Mouse (Mus musculus) neural tube, embryonic 15.5 days (tissue): ENCODE measurements around the gene Clec16a. TPM values are rescaled to one million over a fixed set of nuclear protein-coding genes. Genes with fewer than 3 reads are reported as not detected.

Experiments
- ATAC-seq: fragments of 200-750 bp; cut with Nextera tagmentation; 2 replicates; pipeline ENCODE4 v1.8.0; 2017; ENCODE audit warnings: mild to moderate bottlenecking, moderate TSS enrichment, moderate library complexity; ENCODE audit not compliant: low FRiP score
- H3K27ac ChIP-seq: fragments of 300-500 bp; sonication (generic); replicated peaks from 2 replicates; pipeline ENCODE4 v1.5.1; 2015; ENCODE audit warnings: mild to moderate bottlenecking, inconsistent platforms
- H3K27me3 ChIP-seq: fragments of 300-500 bp; sonication (generic); replicated peaks from 2 replicates; pipeline ENCODE4 v1.6.1; 2015; ENCODE audit warnings: inconsistent platforms
- H3K36me3 ChIP-seq: fragments of 300-500 bp; sonication (generic); 2 replicates; pipeline ENCODE4 v1.6.1; 2015; ENCODE audit warnings: inconsistent platforms
- H3K4me1 ChIP-seq: fragments of 300-500 bp; sonication (generic); 2 replicates; pipeline ENCODE4 v1.6.1; 2015; ENCODE audit warnings: inconsistent platforms
- H3K4me2 ChIP-seq: fragments of 300-500 bp; sonication (generic); 2 replicates; pipeline ENCODE4 v1.6.1; 2015; ENCODE audit warnings: inconsistent platforms, mild to moderate bottlenecking, moderate library complexity
- H3K4me3 ChIP-seq: fragments of 300-500 bp; sonication (generic); replicated peaks from 2 replicates; pipeline ENCODE4 v1.5.1; 2015; ENCODE audit warnings: mild to moderate bottlenecking, inconsistent platforms
- H3K9ac ChIP-seq: fragments of 300-500 bp; sonication (generic); replicated peaks from 2 replicates; pipeline ENCODE4 v1.6.1; 2015; ENCODE audit warnings: mild to moderate bottlenecking, inconsistent platforms
- H3K9me3 ChIP-seq: fragments of 300-500 bp; sonication (generic); replicated peaks from 2 replicates; pipeline ENCODE4 v1.6.1; 2016; ENCODE audit warnings: inconsistent platforms
- WGBS: fragments of 180-500 bp; shearing (Covaris S2); methylation state at CpG from one replicate; pipeline ENCODE4 v1.1.7; 2015; ENCODE audit warnings: mixed read lengths; 5-methylcytosine and 5-hydroxymethylcytosine counted together
- polyA plus RNA-seq: library from polyadenylated mRNA; unstranded; fragments of >200 nt; fragmentation: Nextera tagmentation; extraction: Ambion mirVana; gene quantifications from 2 replicates; pipeline ENCODE4 v1.2.1, GENCODE M21; 2015

The Clec16a gene
- polyA plus RNA-seq, 1 experiment from 2014 or later = 71.6 TPM

GRCm38 (mm10) chr16:10599888-10600740, 55.0 kb downstream of the Clec16a start:
- H3K36me3 ChIP-seq = peaks cover 41% of the 10 kb centered on the region
- peak; percentile 73; the same call in 1 of the 2 replicates for ATAC-seq
- no peak overlapping the region for H3K4me3 ChIP-seq
- peaks cover 6% of the 10 kb centered on the region; the same call in 1 of the 2 replicates for H3K4me1 ChIP-seq
- no peak overlapping the region for H3K4me2 ChIP-seq
- 60% methylated on average over 5 of the region's 5 CpGs for WGBS
- peak overlapping the region; percentile 51 for H3K27ac ChIP-seq
- no peak overlapping the region for H3K9ac ChIP-seq
- no peaks in the 10 kb centered on the region for H3K9me3 ChIP-seq
- no peaks in the 10 kb centered on the region for H3K27me3 ChIP-seq

GRCm38 (mm10) chr16:10607802-10608201, 62.7 kb downstream of the Clec16a start:
- H3K9ac ChIP-seq = no peak overlapping the region
- H3K36me3 ChIP-seq = peaks cover 38% of the 10 kb centered on the region
- no peaks in the 10 kb centered on the region for H3K9me3 ChIP-seq
- no peak overlapping the region for H3K4me2 ChIP-seq
- 92% methylated on average over 3 of the region's 3 CpGs for WGBS
- H3K4me3 ChIP-seq = no peak overlapping the region
- ATAC-seq = no peak
- no peak overlapping the region for H3K27ac ChIP-seq
- H3K27me3 ChIP-seq = no peaks in the 10 kb centered on the region
- H3K4me1 ChIP-seq = no peaks in the 10 kb centered on the region

- H3K4me1 ChIP-seq = no peaks in the 10 kb centered on the region
- ATAC-seq = no peak
- no peaks in the 10 kb centered on the region for H3K9me3 ChIP-seq
- H3K36me3 ChIP-seq = peaks cover 44% of the 10 kb centered on the region
- no peaks in the 10 kb centered on the region for H3K27me3 ChIP-seq
- H3K27ac ChIP-seq = no peak overlapping the region
- H3K4me3 ChIP-seq = no peak overlapping the region
- no peak overlapping the region for H3K4me2 ChIP-seq
- no peak overlapping the region for H3K9ac ChIP-seq
- 92% methylated on average over 7 of the region's 7 CpGs for WGBS
These were observed 64.8 kb downstream of the Clec16a start for GRCm38 (mm10) chr16:10609921-10610320.

- no peaks in the 10 kb centered on the region for H3K27me3 ChIP-seq
- no peak overlapping the region for H3K4me2 ChIP-seq
- no peaks in the 10 kb centered on the region for H3K4me1 ChIP-seq
- no peak overlapping the region for H3K27ac ChIP-seq
- H3K36me3 ChIP-seq = peaks cover 52% of the 10 kb centered on the region
- H3K9ac ChIP-seq = no peak overlapping the region
- ATAC-seq = no peak
- H3K9me3 ChIP-seq = no peaks in the 10 kb centered on the region
- 93% methylated on average over 6 of the region's 6 CpGs for WGBS
- no peak overlapping the region for H3K4me3 ChIP-seq
These were observed 65.7 kb downstream of the Clec16a start for GRCm38 (mm10) chr16:10610801-10611200.

- no peak overlapping the region for H3K9ac ChIP-seq
- 91% methylated on average over 4 of the region's 4 CpGs for WGBS
- peaks cover 54% of the 10 kb centered on the region for H3K36me3 ChIP-seq
- H3K27me3 ChIP-seq = no peaks in the 10 kb centered on the region
- H3K27ac ChIP-seq = no peak overlapping the region
- ATAC-seq = no peak
- no peaks in the 10 kb centered on the region for H3K9me3 ChIP-seq
- no peaks in the 10 kb centered on the region for H3K4me1 ChIP-seq
- no peak overlapping the region for H3K4me3 ChIP-seq
- H3K4me2 ChIP-seq = no peak overlapping the region
These were observed 66.2 kb downstream of the Clec16a start for GRCm38 (mm10) chr16:10611306-10611705.

GRCm38 (mm10) chr16:10613996-10614395, 68.9 kb downstream of the Clec16a start:
- Histone ChIP-seq H3K36me3 (peaks cover 59% of the 10 kb centered on the region), H3K27ac (no peak overlapping the region), H3K9ac (no peak overlapping the region), H3K4me3 (no peak overlapping the region), H3K9me3 (no peaks in the 10 kb centered on the region), H3K4me2 (no peak overlapping the region), H3K27me3 (no peaks in the 10 kb centered on the region), H3K4me1 (no peaks in the 10 kb centered on the region)
- WGBS = 95% methylated on average over 2 of the region's 2 CpGs
- no peak for ATAC-seq

- Histone ChIP-seq H3K9me3 (no peaks in the 10 kb centered on the region), H3K36me3 (peaks cover 34% of the 10 kb centered on the region), H3K27me3 (no peaks in the 10 kb centered on the region), H3K4me3 (no peak overlapping the region), H3K4me2 (no peak overlapping the region), H3K9ac (no peak overlapping the region), H3K27ac (no peak overlapping the region), H3K4me1 (no peaks in the 10 kb centered on the region)
- WGBS = 74% methylated on average over 6 of the region's 6 CpGs
- ATAC-seq = no peak
These were observed 75.9 kb downstream of the Clec16a start for GRCm38 (mm10) chr16:10620961-10621614.

- Histone ChIP-seq H3K4me2 (no peak overlapping the region), H3K4me1 (no peaks in the 10 kb centered on the region), H3K9ac (no peak overlapping the region), H3K4me3 (no peak overlapping the region), H3K9me3 (no peaks in the 10 kb centered on the region), H3K36me3 (peaks cover 29% of the 10 kb centered on the region), H3K27me3 (no peaks in the 10 kb centered on the region), H3K27ac (no peak overlapping the region)
- ATAC-seq = no peak
- 66% methylated on average over 1 of the region's 1 CpGs for WGBS
These were observed 76.6 kb downstream of the Clec16a start for GRCm38 (mm10) chr16:10621710-10622109.

GRCm38 (mm10) chr16:10626116-10626515, 81.0 kb downstream of the Clec16a start:
- 80% methylated on average over 1 of the region's 1 CpGs for WGBS
- Histone ChIP-seq H3K4me1 (no peaks in the 10 kb centered on the region), H3K4me3 (no peak overlapping the region), H3K27me3 (no peaks in the 10 kb centered on the region), H3K9ac (no peak overlapping the region), H3K36me3 (peaks cover 30% of the 10 kb centered on the region), H3K4me2 (no peak overlapping the region), H3K9me3 (no peaks in the 10 kb centered on the region), H3K27ac (no peak overlapping the region)
- ATAC-seq = no peak

- Histone ChIP-seq H3K4me2 (no peak overlapping the region), H3K27me3 (no peaks in the 10 kb centered on the region), H3K27ac (no peak overlapping the region), H3K4me1 (no peaks in the 10 kb centered on the region), H3K4me3 (no peak overlapping the region), H3K9ac (no peak overlapping the region), H3K36me3 (peaks cover 30% of the 10 kb centered on the region), H3K9me3 (no peaks in the 10 kb centered on the region)
- 95% methylated on average over 6 of the region's 6 CpGs for WGBS
- ATAC-seq = no peak
These were observed 82.1 kb downstream of the Clec16a start for GRCm38 (mm10) chr16:10627136-10627668.

GRCm38 (mm10) chr16:10628030-10628555, 83.0 kb downstream of the Clec16a start:
- Histone ChIP-seq H3K4me1 (no peaks in the 10 kb centered on the region), H3K4me3 (no peak overlapping the region), H3K27ac (no peak overlapping the region), H3K9me3 (no peaks in the 10 kb centered on the region), H3K4me2 (no peak overlapping the region), H3K36me3 (peaks cover 31% of the 10 kb centered on the region), H3K9ac (no peak overlapping the region), H3K27me3 (no peaks in the 10 kb centered on the region)
- WGBS = 80% methylated on average over 4 of the region's 4 CpGs
- ATAC-seq = no peak
